Mouse (Mus musculus): Measurements from ENCODE around the gene Fndc3b. TPM values are rescaled to one million over a fixed set of nuclear protein-coding genes. Genes with fewer than 3 reads are reported as not detected.
A peak's percentile ranks its signal among the peaks of the same experiment; 100 is the strongest.

Fndc3b gene
- total and polyA plus RNA-seq, 3 experiments, result 0.03 to 0.05 (median 0.04) TPM

DNA sequence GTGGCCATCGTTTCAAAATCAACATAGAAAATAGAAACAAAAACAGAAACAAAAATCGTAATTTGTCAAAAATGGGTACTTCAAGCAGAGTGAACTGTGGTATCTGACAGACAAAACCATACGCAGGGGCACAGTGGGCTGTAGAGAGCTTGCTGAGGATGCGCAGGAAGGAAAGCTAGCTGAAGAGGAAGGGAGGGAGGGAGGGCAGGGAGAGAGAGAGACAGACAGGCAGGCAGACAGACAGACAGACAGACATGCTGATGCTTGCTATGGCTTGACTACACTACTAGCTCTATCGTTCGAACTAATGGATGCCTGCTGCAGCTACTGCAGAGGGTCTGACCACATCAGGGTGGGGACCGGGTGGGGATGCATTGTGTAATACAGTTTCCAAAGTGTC, 247.7 kb downstream of the Fndc3b start:
- peaks cover 16 to 28% of the 10 kb centered on the region in 2 experiments for H3K4me1 ChIP-seq (ENCODE audit: control insufficient read depth in 1 of 2, insufficient read depth in 2 of 2)
- no peaks in the 10 kb centered on the region for H3K79me2 ChIP-seq (replicated peaks; ENCODE audit: control insufficient read depth, extremely low read depth, insufficient read depth, poor library complexity, severe bottlenecking)
- no peak for DNase-seq (ENCODE audit: extremely low read depth)
- H3K27ac ChIP-seq (ENCODE audit: insufficient read depth, low read depth), result no peak overlapping the region
- in situ Hi-C loops (cut with MboI; ENCODE audit: low pct_ligation_motif_present, low pct_unique_long_range_greater_than_20kb, low sequenced_read_pairs), result loop anchor here (10.0 to 25.0 kb wide), 3 partner anchors 129 to 1281 kb away; no protein-coding TSS in a partner anchor
- no peaks in the 10 kb centered on the region for H3K9me3 ChIP-seq (replicated peaks; ENCODE audit: low read length)
- TF ChIP-seq USF1 (IDR thresholded peaks at IDR 0.05; ENCODE audit: low read depth, low read length) (no peak), CHD2 (IDR thresholded peaks at IDR 0.05; ENCODE audit: low read length) (no peak), EP300 (IDR thresholded peaks at IDR 0.05; ENCODE audit: low read length) (no peak), MEF2A (IDR thresholded peaks at IDR 0.05; ENCODE audit: borderline replicate concordance, low read depth, low read length) (no peak), MAX (IDR thresholded peaks at IDR 0.05; ENCODE audit: low read length) (no peak), ELF1 (IDR thresholded peaks at IDR 0.05; ENCODE audit: low read depth, low read length) (no peak), HCFC1 (IDR thresholded peaks at IDR 0.05; ENCODE audit: low read depth, low read length) (no peak)
- H3K27me3 ChIP-seq (replicated peaks), result no peaks in the 10 kb centered on the region
- H3K4me3 ChIP-seq (replicated peaks in 1 of 3; ENCODE audit: low read depth in 2 of 3, low read length in 2 of 3, poor library complexity in 1 of 3), result no peak overlapping the region
- H3K9ac ChIP-seq (ENCODE audit: insufficient read depth, low read depth), result no peak overlapping the region
- H3K36me3 ChIP-seq (replicated peaks in 1 of 2; ENCODE audit: control insufficient read depth in 1 of 2, insufficient read depth in 1 of 2, low read length in 1 of 2), result no peaks in the 10 kb centered on the region
- dilution Hi-C loops (cut with MboI; ENCODE audit: extremely low pct_ligation_motif_present, extremely low pct_unique_long_range_greater_than_20kb, low sequenced_read_pairs), result no loop called here
- H3K4me2 ChIP-seq (ENCODE audit: insufficient read depth, low read depth, poor library complexity, severe bottlenecking), result peak overlapping the region; percentile 59; the same call in 1 of the 2 replicates

DNA sequence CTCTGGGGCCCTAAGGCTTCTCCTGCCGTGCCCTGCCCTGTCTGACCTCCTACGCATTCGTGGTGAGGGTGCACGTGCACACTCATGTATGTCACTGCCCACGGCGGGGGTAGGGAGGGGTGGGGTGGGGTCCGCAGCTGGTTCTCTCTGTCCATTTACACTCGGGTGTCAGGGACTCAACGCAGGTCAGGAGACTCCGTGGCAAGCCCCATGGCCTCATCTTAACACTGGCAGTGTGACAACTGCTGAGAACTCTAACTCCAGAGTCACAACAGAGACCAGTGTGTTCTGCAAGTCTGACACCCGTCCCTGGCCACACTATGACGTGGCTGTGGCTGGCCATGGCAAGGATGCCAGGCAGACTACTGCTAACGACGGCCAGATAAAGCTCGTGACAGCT, 248.2 kb downstream of the Fndc3b start:
- TF ChIP-seq EP300 (IDR thresholded peaks at IDR 0.05; ENCODE audit: low read length) (no peak), MAZ (IDR thresholded peaks at IDR 0.05; ENCODE audit: low read depth, low read length) (no peak), JUND (conservative IDR thresholded peaks at IDR 0.05; ENCODE audit: low read depth, low read length) (no peak), BHLHE40 (IDR thresholded peaks at IDR 0.05; ENCODE audit: low read depth, low read length) (peak; percentile 79), NELFE (IDR thresholded peaks at IDR 0.05; ENCODE audit: low read depth, low read length) (no peak), E2F4 (IDR thresholded peaks at IDR 0.05; ENCODE audit: insufficient replicate concordance, low read depth, low read length) (no peak), GABPA (IDR thresholded peaks at IDR 0.05; ENCODE audit: insufficient replicate concordance, low read depth, low read length) (no peak)
- dilution Hi-C loops (cut with MboI; ENCODE audit: extremely low pct_ligation_motif_present, extremely low pct_unique_long_range_greater_than_20kb, low sequenced_read_pairs), result no loop called here
- H3K9me3 ChIP-seq (replicated peaks; ENCODE audit: low read length), result no peaks in the 10 kb centered on the region
- no peaks in the 10 kb centered on the region for H3K27me3 ChIP-seq (replicated peaks)
- H3K4me2 ChIP-seq (ENCODE audit: insufficient read depth, low read depth, poor library complexity, severe bottlenecking), result peak overlapping the region; percentile 59
- in situ Hi-C loops (cut with MboI; ENCODE audit: low pct_ligation_motif_present, low pct_unique_long_range_greater_than_20kb, low sequenced_read_pairs), result loop anchor here (10.0 to 25.0 kb wide), 3 partner anchors 128 to 1282 kb away; no protein-coding TSS in a partner anchor
- no peaks in the 10 kb centered on the region for H3K36me3 ChIP-seq (replicated peaks in 1 of 2; ENCODE audit: control insufficient read depth in 1 of 2, insufficient read depth in 1 of 2, low read length in 1 of 2)
- DNase-seq (ENCODE audit: extremely low read depth), result no peak
- H3K79me2 ChIP-seq (replicated peaks; ENCODE audit: control insufficient read depth, extremely low read depth, insufficient read depth, poor library complexity, severe bottlenecking), result no peaks in the 10 kb centered on the region
- H3K4me3 ChIP-seq (replicated peaks in 1 of 3; ENCODE audit: low read depth in 2 of 3, low read length in 2 of 3, poor library complexity in 1 of 3), result no peak overlapping the region
- peaks cover 18 to 32% of the 10 kb centered on the region in 2 experiments for H3K4me1 ChIP-seq (ENCODE audit: control insufficient read depth in 1 of 2, insufficient read depth in 2 of 2)
- no peak overlapping the region for H3K27ac ChIP-seq (ENCODE audit: insufficient read depth, low read depth)
- no peak overlapping the region for H3K9ac ChIP-seq (ENCODE audit: insufficient read depth, low read depth)
